Mouse (Mus musculus) megakaryocyte, embryonic 14.5 days (primary cell): ENCODE data around the gene Stc2.

ENCODE experiments used
- FLI1 ChIP-seq: IDR thresholded peaks from 2 replicates; pipeline ENCODE4 v1.6.1; 2012; ENCODE audit warnings: low read length, inconsistent platforms, mixed read lengths
- GATA1 ChIP-seq: IDR thresholded peaks from 3 replicates; pipeline ENCODE4 v1.6.1; 2012; ENCODE audit warnings: mixed read lengths, low read length, inconsistent platforms, borderline replicate concordance

GRCm38 (mm10) chr11:31388890-31389289, 19.0 kb upstream of the Stc2 start:
- TF ChIP-seq GATA1 (no peak), FLI1 (no peak)
